Mouse (Mus musculus): ENCODE data around the gene B3gnt2. TPM values are rescaled to one million over a fixed set of nuclear protein-coding genes. Genes with fewer than 3 reads are reported as not detected.

B3gnt2 gene
- total RNA-seq, 1 experiment: 25.7 TPM

DNA sequence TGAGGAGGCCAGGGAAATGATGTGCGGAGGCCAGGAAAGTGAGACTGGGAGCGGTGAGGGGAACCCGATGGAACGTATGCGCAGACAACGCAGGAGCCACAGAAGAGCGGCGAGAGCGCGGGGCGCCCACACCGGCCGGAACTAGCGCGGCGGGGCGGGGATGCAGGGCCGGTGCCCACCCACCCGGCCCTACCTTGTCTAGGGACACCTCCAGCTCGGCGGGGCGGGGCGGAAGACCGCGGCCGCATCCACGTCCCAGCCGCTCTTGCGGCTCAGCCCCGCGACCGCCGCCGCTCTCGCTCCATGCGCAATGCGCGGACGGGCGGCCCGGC is 1.5 kb downstream of the B3gnt2 start:
- peak; percentile 31 for DNase-seq (ENCODE audit: low read depth, low spot score)
- Histone ChIP-seq H3K27ac (ENCODE audit: insufficient read depth, low read depth, low read length, poor library complexity, severe bottlenecking) (peak overlapping the region; percentile 71), H3K4me3 (ENCODE audit: insufficient read depth in 1 of 2, low read depth in 1 of 2, low read length in 2 of 2, poor library complexity in 1 of 2, severe bottlenecking in 1 of 2) (peak overlapping the region; percentile 94 to 97), H3K9ac (ENCODE audit: insufficient read depth, low read depth, low read length, poor library complexity, severe bottlenecking) (peak overlapping the region; percentile 94), H3K36me3 (ENCODE audit: control insufficient read depth, insufficient read depth, low read length, poor library complexity, severe bottlenecking) (no peaks in the 10 kb centered on the region), H3K4me1 (ENCODE audit: control insufficient read depth in 2 of 2, insufficient read depth in 2 of 2, low read length in 2 of 2, poor library complexity in 1 of 2) (peaks cover 0 to 8% of the 10 kb centered on the region in 2 experiments; a peak in 1 of 4 replicates), H3K9me3 (ENCODE audit: control insufficient read depth, insufficient read depth, low read depth, low read length) (no peaks in the 10 kb centered on the region)
- TF ChIP-seq HCFC1 (IDR thresholded peaks at IDR 0.05; ENCODE audit: borderline replicate concordance, insufficient read depth, low read length) (no peak), MAFK (IDR thresholded peaks at IDR 0.05; ENCODE audit: insufficient read depth, low read depth, low read length) (no peak), ZC3H11A (IDR thresholded peaks at IDR 0.05; ENCODE audit: borderline replicate concordance, low read depth, low read length) (no peak), CHD2 (IDR thresholded peaks at IDR 0.05; ENCODE audit: low read depth, low read length) (no peak), ZNF384 (IDR thresholded peaks at IDR 0.05; ENCODE audit: low read depth, low read length) (no peak)
- in situ Hi-C loops (cut with MboI; ENCODE audit: low sequenced_read_pairs in 2 of 2, unreplicated experiment in 2 of 2): no loop called here

DNA sequence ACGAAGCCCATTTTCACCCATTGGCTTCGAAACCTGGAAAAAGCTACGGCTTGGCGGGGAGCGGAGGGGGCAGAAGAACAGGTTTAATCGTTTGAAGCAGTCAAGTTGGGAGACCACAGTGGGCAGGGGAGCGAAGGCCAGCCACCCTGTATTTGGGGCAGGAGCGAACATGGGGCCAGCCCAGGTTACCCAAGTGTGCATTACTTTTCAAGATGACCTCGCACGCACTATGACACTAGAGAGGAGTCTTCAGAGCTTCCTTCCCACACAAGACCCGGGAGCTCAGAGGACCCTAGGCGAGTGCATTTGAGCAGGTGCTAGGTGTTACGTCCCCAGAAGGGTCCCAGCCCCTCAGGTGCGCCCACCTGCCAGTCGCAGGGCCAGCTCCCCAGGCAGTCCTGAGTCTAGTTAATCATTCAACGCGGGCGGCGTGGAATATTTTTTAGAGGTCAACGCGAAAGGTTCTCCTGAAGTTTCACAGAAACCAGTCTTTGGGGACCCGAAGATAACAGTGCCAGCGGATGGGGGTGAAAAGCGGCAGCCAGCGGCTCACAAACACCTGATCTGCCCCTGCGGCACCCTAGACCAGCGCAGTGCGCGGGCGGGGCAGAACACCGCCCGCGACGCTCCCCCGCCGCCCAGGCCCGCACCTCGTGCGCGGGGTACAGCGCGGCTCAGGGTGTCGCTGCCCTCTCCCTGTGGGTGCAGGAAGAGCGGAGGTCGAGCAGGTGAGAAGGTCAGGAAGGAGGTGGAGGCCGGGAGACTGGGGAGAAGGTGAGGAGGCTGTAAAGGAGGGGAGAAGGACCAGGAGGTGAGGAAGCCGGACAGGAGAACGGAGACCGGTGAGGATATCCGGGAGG is 2.1 kb downstream of the B3gnt2 start:
- Histone ChIP-seq H3K27ac (ENCODE audit: insufficient read depth, low read depth, low read length, poor library complexity, severe bottlenecking) (peak overlapping the region; percentile 71), H3K4me1 (ENCODE audit: control insufficient read depth in 2 of 2, insufficient read depth in 2 of 2, low read length in 2 of 2, poor library complexity in 1 of 2) (peaks cover 4 to 11% of the 10 kb centered on the region in 2 experiments), H3K36me3 (ENCODE audit: control insufficient read depth, insufficient read depth, low read length, poor library complexity, severe bottlenecking) (no peaks in the 10 kb centered on the region), H3K9me3 (ENCODE audit: control insufficient read depth, insufficient read depth, low read depth, low read length) (no peaks in the 10 kb centered on the region), H3K9ac (ENCODE audit: insufficient read depth, low read depth, low read length, poor library complexity, severe bottlenecking) (peak overlapping the region; percentile 94), H3K4me3 (ENCODE audit: insufficient read depth in 1 of 2, low read depth in 1 of 2, low read length in 2 of 2, poor library complexity in 1 of 2, severe bottlenecking in 1 of 2) (peak overlapping the region; percentile 94 to 97)
- in situ Hi-C loops (cut with MboI; ENCODE audit: low sequenced_read_pairs in 2 of 2, unreplicated experiment in 2 of 2): no loop called here
- DNase-seq (ENCODE audit: low read depth, low spot score): no peak
- TF ChIP-seq CHD2 (IDR thresholded peaks at IDR 0.05; ENCODE audit: low read depth, low read length): no peak
- no peak for TF ChIP-seq ZNF384 (IDR thresholded peaks at IDR 0.05; ENCODE audit: low read depth, low read length)
- no peak for TF ChIP-seq MAFK (IDR thresholded peaks at IDR 0.05; ENCODE audit: insufficient read depth, low read depth, low read length)
- no peak for TF ChIP-seq ZC3H11A (IDR thresholded peaks at IDR 0.05; ENCODE audit: borderline replicate concordance, low read depth, low read length)
- TF ChIP-seq HCFC1 (IDR thresholded peaks at IDR 0.05; ENCODE audit: borderline replicate concordance, insufficient read depth, low read length): no peak

DNA sequence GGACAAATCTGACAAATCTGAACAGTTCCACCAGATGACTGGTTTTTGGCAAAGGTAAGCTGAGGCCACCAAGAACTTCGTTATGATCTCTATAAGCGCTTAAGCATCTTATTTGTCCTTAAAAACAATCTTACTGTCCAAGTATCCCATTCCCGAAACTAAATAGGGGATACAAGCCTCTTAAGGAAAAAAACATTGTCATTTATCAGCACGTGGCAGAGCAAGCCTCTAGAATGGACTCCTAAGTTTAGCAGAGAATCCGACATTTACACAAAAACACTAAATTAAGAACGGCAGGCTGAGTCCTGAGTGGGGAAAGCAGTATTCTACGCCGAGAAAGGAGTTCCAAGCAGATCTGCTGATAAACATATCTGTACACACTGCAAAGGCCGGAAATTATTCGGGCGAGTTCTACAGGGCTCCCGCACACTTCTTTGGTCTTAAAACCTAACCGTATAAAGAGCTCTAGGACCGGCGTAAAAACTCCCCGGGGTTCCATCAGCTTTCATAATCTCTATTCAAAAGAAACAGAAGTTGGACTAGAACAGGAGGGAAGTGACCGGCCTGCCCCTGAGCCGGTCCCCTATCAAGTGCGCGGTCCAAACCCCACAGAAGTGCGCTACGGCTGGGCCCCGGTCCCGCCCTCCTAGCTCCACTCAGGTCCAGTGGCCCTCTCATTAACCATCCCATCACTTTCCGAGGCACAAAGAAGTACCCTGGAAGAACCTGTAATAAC is 2.9 kb downstream of the B3gnt2 start:
- no peaks in the 10 kb centered on the region for H3K9me3 ChIP-seq (ENCODE audit: control insufficient read depth, insufficient read depth, low read depth, low read length)
- H3K4me3 ChIP-seq (ENCODE audit: insufficient read depth in 1 of 2, low read depth in 1 of 2, low read length in 2 of 2, poor library complexity in 1 of 2, severe bottlenecking in 1 of 2): peak overlapping the region; percentile 94 to 97
- in situ Hi-C loops (cut with MboI; ENCODE audit: low sequenced_read_pairs in 2 of 2, unreplicated experiment in 2 of 2): no loop called here
- DNase-seq (ENCODE audit: low read depth, low spot score): no peak
- no peak for TF ChIP-seq ZC3H11A (IDR thresholded peaks at IDR 0.05; ENCODE audit: borderline replicate concordance, low read depth, low read length)
- no peak for TF ChIP-seq CHD2 (IDR thresholded peaks at IDR 0.05; ENCODE audit: low read depth, low read length)
- TF ChIP-seq ZNF384 (IDR thresholded peaks at IDR 0.05; ENCODE audit: low read depth, low read length): no peak
- TF ChIP-seq HCFC1 (IDR thresholded peaks at IDR 0.05; ENCODE audit: borderline replicate concordance, insufficient read depth, low read length): no peak
- no peak for TF ChIP-seq MAFK (IDR thresholded peaks at IDR 0.05; ENCODE audit: insufficient read depth, low read depth, low read length)
- H3K4me1 ChIP-seq (ENCODE audit: control insufficient read depth in 2 of 2, insufficient read depth in 2 of 2, low read length in 2 of 2, poor library complexity in 1 of 2): peaks cover 8 to 11% of the 10 kb centered on the region in 2 experiments
- no peak overlapping the region for H3K27ac ChIP-seq (ENCODE audit: insufficient read depth, low read depth, low read length, poor library complexity, severe bottlenecking)
- no peaks in the 10 kb centered on the region for H3K36me3 ChIP-seq (ENCODE audit: control insufficient read depth, insufficient read depth, low read length, poor library complexity, severe bottlenecking)
- peak overlapping the region; percentile 94 for H3K9ac ChIP-seq (ENCODE audit: insufficient read depth, low read depth, low read length, poor library complexity, severe bottlenecking)

DNA sequence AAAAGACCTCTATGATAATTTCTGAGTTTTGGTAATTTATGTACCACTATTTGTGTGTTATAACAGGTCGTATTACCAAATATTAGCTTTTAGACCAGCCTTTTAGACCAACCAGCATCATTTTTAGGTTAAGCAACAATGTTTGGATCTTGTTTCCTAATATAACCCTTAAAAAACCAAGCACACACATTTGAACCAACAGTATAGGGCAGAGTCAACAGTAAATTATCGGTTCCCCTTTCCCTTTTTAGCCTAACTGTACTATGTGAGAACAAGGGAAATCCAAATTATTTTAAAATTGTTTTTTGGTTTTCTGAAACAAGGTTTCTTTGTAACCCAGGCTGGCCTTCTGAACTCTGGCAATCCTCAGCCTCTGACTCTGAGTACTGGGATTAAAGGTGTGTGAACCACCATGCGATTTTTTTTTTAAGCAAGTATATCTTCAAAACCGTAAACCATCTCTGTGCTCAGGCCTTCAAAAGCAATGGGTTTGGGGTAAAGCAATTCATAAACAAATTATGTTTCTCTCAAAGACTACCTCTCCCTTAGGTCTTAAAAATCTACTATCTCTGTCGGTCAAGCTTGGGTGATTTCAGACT is 3.6 kb downstream of the B3gnt2 start:
- Histone ChIP-seq H3K36me3 (ENCODE audit: control insufficient read depth, insufficient read depth, low read length, poor library complexity, severe bottlenecking) (no peaks in the 10 kb centered on the region), H3K9ac (ENCODE audit: insufficient read depth, low read depth, low read length, poor library complexity, severe bottlenecking) (no peak overlapping the region; the same call in 1 of the 2 replicates), H3K27ac (ENCODE audit: insufficient read depth, low read depth, low read length, poor library complexity, severe bottlenecking) (no peak overlapping the region), H3K4me3 (ENCODE audit: insufficient read depth in 1 of 2, low read depth in 1 of 2, low read length in 2 of 2, poor library complexity in 1 of 2, severe bottlenecking in 1 of 2) (peak overlapping the region; percentile 94 to 97; a peak in 3 of 4 replicates), H3K4me1 (ENCODE audit: control insufficient read depth in 2 of 2, insufficient read depth in 2 of 2, low read length in 2 of 2, poor library complexity in 1 of 2) (peaks cover 11 to 12% of the 10 kb centered on the region in 2 experiments), H3K9me3 (ENCODE audit: control insufficient read depth, insufficient read depth, low read depth, low read length) (no peaks in the 10 kb centered on the region)
- in situ Hi-C loops (cut with MboI; ENCODE audit: low sequenced_read_pairs in 2 of 2, unreplicated experiment in 2 of 2): no loop called here
- DNase-seq (ENCODE audit: low read depth, low spot score): no peak
- no peak for TF ChIP-seq ZC3H11A (IDR thresholded peaks at IDR 0.05; ENCODE audit: borderline replicate concordance, low read depth, low read length)
- no peak for TF ChIP-seq MAFK (IDR thresholded peaks at IDR 0.05; ENCODE audit: insufficient read depth, low read depth, low read length)
